Mouse (Mus musculus): Measurements from ENCODE around the gene Cdkn2d.
A peak's percentile ranks its signal among the peaks of the same experiment; 100 is the strongest.

DNA sequence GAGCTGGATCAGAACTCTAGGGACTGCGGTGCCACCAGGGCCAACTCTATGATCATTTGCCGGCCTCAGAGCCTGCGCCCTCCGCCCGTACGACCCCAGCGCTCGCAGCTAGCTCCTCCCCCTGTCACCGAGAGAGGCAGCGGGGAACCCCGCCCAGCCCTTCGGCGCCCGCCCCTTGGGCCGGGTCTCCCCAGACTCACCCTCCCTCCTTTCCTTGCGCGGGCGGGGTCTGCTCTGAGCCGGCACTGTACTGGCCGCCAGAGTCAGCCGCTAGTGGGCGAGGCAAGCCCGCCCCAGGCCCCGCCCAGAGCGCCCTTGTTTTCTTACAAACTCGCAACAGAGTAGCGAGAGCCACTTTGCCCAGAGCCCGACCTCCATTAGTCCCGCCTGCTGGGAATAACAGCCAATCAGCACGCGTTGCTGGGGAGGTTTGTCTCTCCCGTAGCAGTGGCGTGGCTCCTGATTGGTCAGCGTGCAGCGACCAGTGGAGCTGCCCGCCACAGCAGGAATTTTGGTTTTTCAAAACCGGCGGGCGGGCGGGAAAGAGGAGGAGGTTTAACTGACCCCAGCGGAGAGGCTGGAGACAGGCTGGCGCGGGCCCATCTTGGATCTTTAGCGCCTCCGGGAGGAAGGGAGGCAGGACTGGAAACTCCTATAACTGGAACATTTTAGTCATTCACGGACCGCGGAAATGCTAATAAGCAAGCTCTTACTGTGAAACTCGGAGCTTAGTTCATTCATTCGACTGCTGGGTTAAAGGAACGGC, at the start of gene Cdkn2d:
- TF ChIP-seq EP300 (IDR thresholded peaks at IDR 0.05; ENCODE audit: insufficient read depth, low read depth, low read length) (no peak), POLR2A (IDR thresholded peaks at IDR 0.05; ENCODE audit: insufficient read depth, low read length) (peak; percentile 42), CTCF (IDR thresholded peaks at IDR 0.05; ENCODE audit: low read depth, low read length) (peak; percentile 23)

Data from ES-Bruce4 (cell line).